Mouse (Mus musculus) liver, postnatal 0 days (tissue): ENCODE data around the gene Cfap77. TPM values are rescaled to one million over a fixed set of nuclear protein-coding genes. Genes with fewer than 3 reads are reported as not detected.

Experiments
- ATAC-seq: fragments of 200-750 bp; cut with Nextera tagmentation; 2 replicates; pipeline ENCODE4 v1.8.0; 2017; ENCODE audit warnings: mild to moderate bottlenecking, moderate library complexity
- DNase-seq: peaks from one replicate; pipeline ENCODE4 v3.0.0-alpha.2; 2016
- H3K27ac ChIP-seq: fragments of 300-500 bp; sonication (generic); 2 replicates; pipeline ENCODE4 v1.5.1; 2014; ENCODE audit warnings: antibody characterized with exemption, moderate library complexity, mild to moderate bottlenecking, low read depth
- H3K27me3 ChIP-seq: fragments of 300-500 bp; sonication (generic); 2 replicates; pipeline ENCODE4 v1.6.1; 2014; ENCODE audit warnings: low read length, control low read depth, mixed read lengths; ENCODE audit not compliant: insufficient read depth
- H3K36me3 ChIP-seq: fragments of 300-500 bp; sonication (generic); replicated peaks from 2 replicates; pipeline ENCODE4 v1.6.1; 2014; ENCODE audit warnings: mild to moderate bottlenecking, control low read depth, low read length, moderate library complexity, mixed read lengths; ENCODE audit not compliant: insufficient read depth
- H3K4me1 ChIP-seq: fragments of 300-500 bp; sonication (generic); 2 replicates; pipeline ENCODE4 v1.6.1; 2014; ENCODE audit warnings: antibody characterized with exemption, mild to moderate bottlenecking, control low read depth; ENCODE audit not compliant: insufficient read depth
- H3K4me2 ChIP-seq: fragments of 300-500 bp; sonication (generic); 2 replicates; pipeline ENCODE4 v1.6.1; 2014; ENCODE audit warnings: low read depth, mild to moderate bottlenecking, low read length, moderate library complexity, mixed read lengths
- H3K4me3 ChIP-seq: fragments of 300-500 bp; sonication (generic); 2 replicates; pipeline ENCODE4 v1.5.1; 2014; ENCODE audit warnings: low read depth, low read length
- H3K9ac ChIP-seq: fragments of 300-500 bp; sonication (generic); replicated peaks from 2 replicates; pipeline ENCODE4 v1.6.1; 2014; ENCODE audit warnings: mild to moderate bottlenecking, moderate library complexity
- H3K9me3 ChIP-seq: fragments of 300-500 bp; sonication (generic); 2 replicates; pipeline ENCODE4 v1.6.1; 2016; ENCODE audit warnings: mild to moderate bottlenecking, control low read depth, low read length, mixed read lengths
- CTCF ChIP-seq: sonication (generic); IDR thresholded peaks from 2 replicates; pipeline ENCODE4 v1.5.1; 2016; ENCODE audit warnings: antibody characterized with exemption, low read depth
- EP300 ChIP-seq: IDR thresholded peaks from 2 replicates; pipeline ENCODE4 v1.6.1; 2016; ENCODE audit warnings: antibody characterized with exemption, low read depth, mild to moderate bottlenecking
- WGBS: fragments of 180-500 bp; shearing (Covaris S2); extraction: QIAGEN DNeasy Blood & Tissue Kit; methylation state at CpG from one replicate; pipeline ENCODE4 v1.1.7; 2014; ENCODE audit not compliant: insufficient replicate concordance; 5-methylcytosine and 5-hydroxymethylcytosine counted together
- polyA plus RNA-seq: library from polyadenylated mRNA; unstranded; fragments of >200 nt; fragmentation: Nextera tagmentation; extraction: Ambion mirVana; gene quantifications from 2 replicates; pipeline ENCODE4 v1.2.1, GENCODE M21; 2015

Gene Cfap77
- polyA plus RNA-seq, 1 experiment from 2014 or later, result 0.06 TPM

DNA sequence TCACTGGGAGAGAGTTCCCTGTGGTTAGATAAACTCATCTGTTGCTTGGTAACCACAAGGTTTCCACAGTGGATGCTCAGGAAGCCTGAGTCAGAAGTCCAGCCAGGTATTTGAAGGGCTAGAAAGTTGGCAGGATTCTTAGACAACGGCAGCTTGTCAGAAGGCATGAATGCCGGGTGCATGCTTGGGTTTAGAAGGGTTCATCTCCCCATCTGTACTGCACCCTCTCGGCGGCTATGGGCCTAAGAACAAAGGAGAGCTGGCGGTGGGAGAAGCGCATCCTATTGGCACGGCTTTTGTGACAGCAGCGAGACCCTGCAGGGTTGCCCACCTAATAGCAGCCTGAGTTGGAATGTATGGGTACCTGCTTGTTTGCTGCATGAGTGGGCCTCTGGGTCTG is 152.6 kb downstream of the Cfap77 start:
- DNase-seq (no peak), ATAC-seq (no peak)
- Histone ChIP-seq H3K9ac (no peak overlapping the region), H3K9me3 (no peaks in the 10 kb centered on the region), H3K4me2 (no peak overlapping the region), H3K27ac (no peak overlapping the region), H3K36me3 (peaks cover 28% of the 10 kb centered on the region), H3K4me1 (no peaks in the 10 kb centered on the region), H3K4me3 (no peak overlapping the region), H3K27me3 (no peaks in the 10 kb centered on the region)
- TF ChIP-seq EP300, result no peak
- TF ChIP-seq CTCF, result no peak
- 87% methylated on average over 8 of the region's 8 CpGs for WGBS

DNA sequence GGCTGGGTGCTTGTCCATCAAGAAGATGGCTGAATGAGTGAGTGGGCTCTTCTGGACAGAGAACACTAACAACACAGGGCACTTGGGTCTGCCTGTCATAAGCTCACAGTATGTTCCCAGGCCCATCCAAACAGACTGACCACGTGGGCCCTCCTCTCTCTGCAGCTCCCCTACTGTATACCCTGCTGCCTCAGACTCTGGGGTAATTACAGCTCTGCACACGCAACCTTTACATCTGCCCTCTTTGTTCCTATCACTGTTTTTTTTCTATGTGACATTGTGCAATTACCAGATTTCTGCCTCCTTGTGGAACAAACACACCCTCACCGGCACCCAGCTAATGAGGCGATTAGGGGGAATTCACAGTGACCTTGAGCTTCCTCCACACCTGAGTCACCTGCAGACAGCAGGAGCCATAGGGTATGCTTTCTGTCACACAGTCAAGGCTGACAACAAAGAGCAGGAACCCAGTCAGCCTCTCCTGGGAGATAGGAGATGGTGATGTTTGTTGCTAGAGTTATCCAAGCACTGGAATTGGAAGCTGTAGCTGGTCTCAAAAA is 157.4 kb downstream of the Cfap77 start:
- WGBS, result 73% methylated on average over 4 of the region's 4 CpGs
- Histone ChIP-seq H3K36me3 (peaks cover 35% of the 10 kb centered on the region), H3K4me3 (no peak overlapping the region), H3K9ac (no peak overlapping the region), H3K4me2 (no peak overlapping the region), H3K27ac (no peak overlapping the region), H3K4me1 (no peaks in the 10 kb centered on the region; the same call in 1 of the 2 replicates), H3K27me3 (no peaks in the 10 kb centered on the region), H3K9me3 (no peaks in the 10 kb centered on the region)
- no peak for TF ChIP-seq CTCF
- no peak for TF ChIP-seq EP300
- ATAC-seq (no peak), DNase-seq (no peak)

DNA sequence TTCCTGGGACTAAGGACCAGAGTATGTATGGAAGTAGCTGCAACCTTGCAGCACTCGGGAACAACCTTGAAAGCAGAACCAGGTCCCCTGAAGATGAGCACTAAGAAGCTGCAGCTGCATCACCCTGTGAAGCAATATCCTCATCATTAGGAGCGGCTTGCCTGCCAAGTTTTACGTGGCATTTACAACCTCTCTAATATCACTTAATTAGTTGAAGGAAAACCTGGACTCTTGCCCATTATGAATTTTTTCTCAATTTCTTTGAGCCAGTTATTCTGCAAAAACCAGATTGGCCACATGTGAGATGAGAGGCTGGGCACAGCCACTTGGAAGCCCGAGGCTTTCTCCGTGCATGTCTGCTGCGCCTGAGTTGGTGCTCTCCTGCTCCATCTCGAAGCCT is 159.0 kb downstream of the Cfap77 start:
- Histone ChIP-seq H3K4me1 (no peaks in the 10 kb centered on the region; the same call in 1 of the 2 replicates), H3K27ac (no peak overlapping the region), H3K4me2 (no peak overlapping the region), H3K36me3 (peaks cover 33% of the 10 kb centered on the region), H3K9me3 (no peaks in the 10 kb centered on the region), H3K4me3 (no peak overlapping the region), H3K9ac (no peak overlapping the region), H3K27me3 (no peaks in the 10 kb centered on the region)
- DNase-seq (no peak), ATAC-seq (no peak)
- WGBS, result 79% methylated on average over 7 of the region's 7 CpGs
- TF ChIP-seq EP300 (no peak), CTCF (no peak)

DNA sequence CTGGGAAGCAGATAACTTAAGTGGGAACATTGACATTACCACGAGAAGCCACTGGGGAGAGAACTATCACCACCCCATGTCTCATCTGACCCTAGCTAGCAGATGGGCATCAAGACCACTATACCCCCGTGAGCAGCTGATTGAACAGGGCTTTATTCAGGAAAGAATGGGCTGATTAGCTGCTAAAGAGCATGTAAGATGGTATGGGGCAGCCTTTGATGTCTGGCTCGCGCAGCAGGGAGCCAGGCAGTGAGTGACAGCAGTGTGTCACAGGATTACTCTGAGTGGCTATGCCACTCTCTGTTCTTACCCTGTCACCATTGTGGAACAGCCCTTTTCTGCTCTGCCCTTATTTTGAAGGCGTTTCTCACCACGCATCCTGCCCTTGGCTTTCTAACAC is 161.3 kb downstream of the Cfap77 start:
- DNase-seq (no peak), ATAC-seq (no peak)
- H3K27me3 ChIP-seq, result no peaks in the 10 kb centered on the region
- no peak for TF ChIP-seq EP300
- TF ChIP-seq CTCF, result no peak
- no peak overlapping the region for H3K27ac ChIP-seq
- H3K9me3 ChIP-seq, result no peaks in the 10 kb centered on the region
- no peak overlapping the region for H3K4me3 ChIP-seq
- 80% methylated on average over 6 of the region's 6 CpGs for WGBS
- H3K4me2 ChIP-seq, result no peak overlapping the region
- peaks cover 34% of the 10 kb centered on the region for H3K36me3 ChIP-seq
- no peaks in the 10 kb centered on the region; the same call in 1 of the 2 replicates for H3K4me1 ChIP-seq
- no peak overlapping the region for H3K9ac ChIP-seq

DNA sequence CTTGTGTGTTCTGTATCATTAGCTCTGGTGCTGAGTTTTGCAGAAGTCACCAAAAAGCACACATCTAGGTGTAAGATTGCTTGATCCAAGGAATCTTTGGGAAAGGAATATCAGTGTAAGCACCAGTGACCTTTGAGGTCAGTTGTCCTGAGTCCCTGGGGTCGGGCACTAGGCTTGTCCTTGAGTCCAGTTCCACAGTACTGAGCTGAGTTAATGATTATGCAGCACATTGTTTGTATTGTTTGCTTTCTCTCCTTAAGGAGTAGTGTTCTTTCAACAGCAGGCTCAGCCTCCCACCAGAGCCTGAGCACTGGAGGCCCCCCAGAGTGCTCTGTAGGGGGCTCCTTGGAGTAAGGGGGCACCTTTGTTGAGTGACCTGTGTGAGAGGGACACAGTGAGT is 162.1 kb downstream of the Cfap77 start:
- Histone ChIP-seq H3K4me1 (no peaks in the 10 kb centered on the region; the same call in 1 of the 2 replicates), H3K9ac (no peak overlapping the region), H3K9me3 (no peaks in the 10 kb centered on the region), H3K27me3 (no peaks in the 10 kb centered on the region), H3K4me3 (no peak overlapping the region), H3K36me3 (peaks cover 39% of the 10 kb centered on the region), H3K4me2 (no peak overlapping the region), H3K27ac (no peak overlapping the region)
- ATAC-seq (no peak), DNase-seq (no peak)
- TF ChIP-seq CTCF (no peak), EP300 (no peak)
- WGBS, result 53% methylated on average over 1 of the region's 1 CpGs

DNA sequence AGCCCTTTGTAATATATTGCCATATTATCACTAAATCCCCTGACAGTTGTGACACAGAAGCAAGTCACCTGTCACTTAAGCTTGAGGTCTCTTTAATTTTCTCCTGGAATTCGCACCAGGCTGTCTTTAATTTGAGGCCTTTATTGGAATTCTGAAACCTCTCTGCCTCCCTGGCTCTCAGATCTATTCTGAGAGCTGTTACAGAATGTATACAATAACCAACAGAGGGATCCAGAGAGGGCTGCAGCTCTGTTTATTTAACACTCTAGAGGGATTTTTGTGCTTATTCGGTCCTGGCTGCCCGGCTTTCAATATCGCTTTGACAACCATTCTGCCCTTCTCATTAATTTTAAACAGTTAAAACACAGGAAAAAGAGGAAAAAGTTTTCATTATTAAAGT is 170.0 kb downstream of the Cfap77 start:
- TF ChIP-seq EP300 (no peak), CTCF (no peak)
- DNase-seq (no peak), ATAC-seq (no peak)
- Histone ChIP-seq H3K9ac (no peak overlapping the region), H3K36me3 (peaks cover 35% of the 10 kb centered on the region), H3K27me3 (no peaks in the 10 kb centered on the region), H3K4me1 (no peaks in the 10 kb centered on the region), H3K27ac (no peak overlapping the region), H3K4me3 (no peak overlapping the region), H3K9me3 (no peaks in the 10 kb centered on the region), H3K4me2 (no peak overlapping the region)
- 74% methylated on average over 4 of the region's 4 CpGs for WGBS
